Mouse (Mus musculus) layer of hippocampus, adult 6 months (tissue): ENCODE measurements around the gene Gm20772. TPM values are rescaled to one million over a fixed set of nuclear protein-coding genes. Genes with fewer than 3 reads are reported as not detected.

Experiments used
- long read RNA-seq, 2 experiments: library from polyadenylated mRNA; unstranded; transcript quantifications; one replicate each; pipeline ENCODE4 v2.0.0; 2019 to 2020
- polyA plus RNA-seq: library from polyadenylated mRNA; unstranded; fragments of <200 nt; fragmentation: Nextera tagmentation; gene quantifications from 2 replicates; pipeline ENCODE4 v1.2.3, GENCODE M21; 2021

The Gm20772 gene
- not detected in 2 replicates for polyA plus RNA-seq
- long read RNA-seq, experiment 1, result 0 reads
- long read RNA-seq, experiment 2, result 0 reads

DNA sequence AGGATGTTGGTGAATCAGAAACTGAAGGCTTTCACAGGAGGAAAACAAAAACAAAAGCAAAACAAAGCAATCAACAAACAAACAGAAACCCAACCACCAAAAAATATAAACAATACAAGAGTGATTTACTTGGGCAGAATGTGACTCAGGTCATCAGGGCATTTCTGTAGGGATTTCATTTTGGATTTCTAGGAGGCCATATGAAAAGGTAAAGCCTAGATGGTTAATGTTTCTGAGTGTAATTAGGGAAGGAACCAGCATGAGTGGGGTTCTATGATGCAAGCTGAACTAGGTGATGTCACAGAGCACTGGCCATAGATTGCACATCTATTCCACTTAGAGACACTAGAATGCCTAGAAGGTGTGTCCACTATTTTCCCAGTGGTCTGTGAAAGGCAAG is at the start of gene Gm20772, which contains the start of gene Gm20831:
TSS of gene Gm20772 (plus strand) at position 301 of the 400 bp plus-strand sequence.
TSS of gene Gm20831 (plus strand) at position 301 of the 400 bp plus-strand sequence.

DNA sequence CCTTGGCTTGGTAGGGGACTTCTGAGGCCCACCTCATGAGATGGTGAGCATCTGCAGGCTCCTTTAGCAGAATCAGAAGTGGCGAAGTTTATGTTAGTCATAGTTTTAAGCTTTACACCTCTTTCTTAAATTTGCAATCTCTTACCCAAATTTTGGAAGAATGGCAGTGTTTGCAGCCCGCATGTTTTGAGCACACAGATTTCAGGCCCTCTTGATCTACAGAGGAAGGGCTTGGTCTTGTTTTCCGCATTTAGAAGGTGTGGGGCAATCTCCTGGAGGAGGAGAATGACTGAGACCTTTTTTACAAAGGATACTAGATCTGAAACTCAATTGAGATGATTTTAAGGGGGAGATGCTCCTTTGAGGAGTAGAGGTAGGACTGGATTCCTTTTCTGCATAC is 28.4 kb upstream of the Gm20772 start, which contains the start of gene Gm21904:
TSS of gene Gm21904 (minus strand) at position 101 of the 400 bp plus-strand sequence.

Other genes starting within 250 kb of the Gm20772 start
- not detected in 2 replicates for gene Gm21904, start 28.5 kb upstream of the Gm20772 start, polyA plus RNA-seq
- not detected in 2 replicates for gene Gm20831, start within 50 bp of the Gm20772 start, polyA plus RNA-seq
- not detected in 2 replicates for gene Srsy, start 62.6 kb downstream of the Gm20772 start, polyA plus RNA-seq
- not detected in 2 replicates for gene Gm21764, start 187.1 kb downstream of the Gm20772 start, polyA plus RNA-seq
- not detected in 2 replicates for gene Ssty1, start 214.4 kb downstream of the Gm20772 start, polyA plus RNA-seq